Mouse (Mus musculus) kidney, adult 11 months (tissue): ENCODE results near the gene Commd6.

Experiments used
- DNase-seq: peaks from one replicate; pipeline ENCODE4 v3.0.0; 2022

Gene Commd6

GRCm38 (mm10) chr14:101640153-101640843, at the start of gene Commd6:
Gene Commd6, minus strand, starts transcription at chr14:101640686.
- peak; percentile 94 for DNase-seq

GRCm38 (mm10) chr14:101688406-101688805, 47.9 kb upstream of the Commd6 start:
- DNase-seq: no peak

GRCm38 (mm10) chr14:101687696-101688095, 47.2 kb upstream of the Commd6 start:
- peak; percentile 57 for DNase-seq

- DNase-seq: no peak
Measured at GRCm38 (mm10) chr14:101672226-101672625, 31.7 kb upstream of the Commd6 start.

- DNase-seq: no peak
Measured at GRCm38 (mm10) chr14:101668626-101669025, 28.1 kb upstream of the Commd6 start.

GRCm38 (mm10) chr14:101666536-101666935, 26.1 kb upstream of the Commd6 start:
- DNase-seq: no peak

GRCm38 (mm10) chr14:101666056-101666455, 25.6 kb upstream of the Commd6 start:
- no peak for DNase-seq

- DNase-seq: no peak
Measured at GRCm38 (mm10) chr14:101664274-101664673, 23.8 kb upstream of the Commd6 start.

- no peak for DNase-seq
Measured at GRCm38 (mm10) chr14:101661654-101662412, 21.3 kb upstream of the Commd6 start.

GRCm38 (mm10) chr14:101656307-101656706, 15.8 kb upstream of the Commd6 start:
- DNase-seq: no peak

- DNase-seq: no peak
Measured at GRCm38 (mm10) chr14:101654526-101654909, 14.0 kb upstream of the Commd6 start.

- DNase-seq: peak; percentile 92
Measured at GRCm38 (mm10) chr14:101653581-101654525, 13.4 kb upstream of the Commd6 start, which contains the start of gene Uchl3. Gene Uchl3, plus strand, starts transcription at chr14:101653967.

- no peak for DNase-seq
Measured at GRCm38 (mm10) chr14:101652571-101652970, 12.1 kb upstream of the Commd6 start.

- no peak for DNase-seq
Measured at GRCm38 (mm10) chr14:101650551-101650950, 10.1 kb upstream of the Commd6 start.

GRCm38 (mm10) chr14:101644948-101645347, 4.5 kb upstream of the Commd6 start:
- no peak for DNase-seq

- no peak for DNase-seq
Measured at GRCm38 (mm10) chr14:101637381-101637780, 3.1 kb downstream of the Commd6 start.

- no peak for DNase-seq
Measured at GRCm38 (mm10) chr14:101635765-101636164, 4.7 kb downstream of the Commd6 start.

- no peak for DNase-seq
Measured at GRCm38 (mm10) chr14:101630548-101630947, 9.9 kb downstream of the Commd6 start.

- DNase-seq: no peak
Measured at GRCm38 (mm10) chr14:101617680-101618079, 22.8 kb downstream of the Commd6 start.

GRCm38 (mm10) chr14:101616178-101616577, 24.3 kb downstream of the Commd6 start:
- DNase-seq: no peak

GRCm38 (mm10) chr14:101613206-101613605, 27.3 kb downstream of the Commd6 start:
- no peak for DNase-seq

- DNase-seq: no peak
Measured at GRCm38 (mm10) chr14:101610701-101611100, 29.8 kb downstream of the Commd6 start.
